Mouse (Mus musculus) frontal cortex, adult 2 months (tissue): Measurements from ENCODE around the gene Dnajc17. TPM values are rescaled to one million over a fixed set of nuclear protein-coding genes. Genes with fewer than 3 reads are reported as not detected.

Experiments
- DNase-seq, 2 experiments: peaks; one replicate each; pipeline ENCODE4 v3.0.0; 2022; ENCODE audit warnings: low spot score in 1 of 2; ENCODE audit errors: extremely low spot score in 1 of 2
- polyA plus RNA-seq: library from polyadenylated mRNA; depleted of rRNA; stranded (reverse); fragments of >200 nt; gene quantifications from 2 replicates; pipeline ENCODE4 v1.2.3, GENCODE M21; 2012; rRNA removed

Gene Dnajc17
- polyA plus RNA-seq, 1 experiment = 35.4 TPM

DNA sequence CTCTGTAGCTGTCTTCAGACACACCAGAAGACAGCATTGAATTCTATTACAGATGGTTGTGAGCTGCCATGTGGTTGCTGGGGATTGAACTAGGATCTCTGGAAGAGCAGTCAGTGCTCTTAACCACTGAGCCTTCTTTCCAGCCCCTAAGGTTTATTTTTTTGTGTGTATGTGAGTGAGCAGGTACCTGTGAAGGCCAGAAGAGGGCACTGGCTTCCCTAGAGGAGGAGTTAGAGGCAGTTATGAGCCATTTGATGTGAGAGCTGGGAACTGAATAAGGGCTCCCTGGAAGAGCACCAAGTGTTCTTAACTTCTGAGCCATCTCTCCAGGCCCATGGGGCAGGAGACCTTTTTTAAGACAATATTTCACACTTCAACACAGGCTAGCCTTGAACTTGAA, 43.2 kb downstream of the Dnajc17 start:
- DNase-seq = no peak

GRCm38 (mm10) chr2:119163999-119164398, 44.6 kb downstream of the Dnajc17 start:
- DNase-seq = no peak

DNA sequence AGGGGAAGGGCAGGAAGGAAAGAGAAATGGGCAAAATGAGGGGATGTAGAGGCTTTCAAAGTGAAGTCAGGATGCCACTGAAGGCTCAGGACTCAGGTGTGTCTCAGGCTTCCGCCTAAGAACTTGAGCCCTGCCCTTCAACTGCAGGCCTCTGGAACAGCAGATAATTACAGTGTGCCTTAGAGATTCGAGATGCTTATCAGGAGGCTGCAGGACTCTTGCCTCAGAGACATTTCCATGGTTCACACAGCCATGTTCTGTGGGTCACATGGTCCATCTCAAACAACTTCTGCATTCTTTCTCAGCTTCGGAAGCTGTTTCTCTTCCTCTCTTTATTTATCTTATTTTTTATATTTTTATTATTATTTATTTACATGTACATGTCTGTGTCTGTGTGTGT, 45.5 kb downstream of the Dnajc17 start:
- DNase-seq = no peak

DNA sequence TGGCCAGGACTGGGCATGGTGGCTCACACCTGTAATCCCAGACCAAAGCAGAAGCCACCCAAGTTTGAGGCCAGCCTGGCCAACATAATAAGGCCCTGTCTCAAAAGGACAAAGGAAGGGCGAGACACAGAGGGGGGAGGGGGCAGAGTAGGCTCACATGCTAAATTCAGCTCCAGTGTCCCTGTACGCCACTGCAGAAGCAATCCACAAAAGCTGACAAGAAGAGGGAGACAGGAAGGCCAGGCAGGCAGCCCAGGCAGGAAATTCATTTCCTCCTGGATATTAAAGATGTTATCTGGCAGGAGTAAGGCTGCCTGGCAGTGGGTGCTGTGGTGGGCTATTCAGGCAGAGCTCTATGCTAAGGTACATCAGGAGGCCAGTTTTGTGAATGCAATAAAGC, 47.3 kb downstream of the Dnajc17 start:
- no peak for DNase-seq

GRCm38 (mm10) chr2:119157836-119158235, 50.8 kb downstream of the Dnajc17 start:
- no peak for DNase-seq

- DNase-seq = peak; percentile 94 to 98
These were observed 51.7 kb downstream of the Dnajc17 start, which contains the start of gene Rmdn3 for GRCm38 (mm10) chr2:119156681-119157572. Gene Rmdn3, minus strand, starts transcription at chr2:119157034.

DNA sequence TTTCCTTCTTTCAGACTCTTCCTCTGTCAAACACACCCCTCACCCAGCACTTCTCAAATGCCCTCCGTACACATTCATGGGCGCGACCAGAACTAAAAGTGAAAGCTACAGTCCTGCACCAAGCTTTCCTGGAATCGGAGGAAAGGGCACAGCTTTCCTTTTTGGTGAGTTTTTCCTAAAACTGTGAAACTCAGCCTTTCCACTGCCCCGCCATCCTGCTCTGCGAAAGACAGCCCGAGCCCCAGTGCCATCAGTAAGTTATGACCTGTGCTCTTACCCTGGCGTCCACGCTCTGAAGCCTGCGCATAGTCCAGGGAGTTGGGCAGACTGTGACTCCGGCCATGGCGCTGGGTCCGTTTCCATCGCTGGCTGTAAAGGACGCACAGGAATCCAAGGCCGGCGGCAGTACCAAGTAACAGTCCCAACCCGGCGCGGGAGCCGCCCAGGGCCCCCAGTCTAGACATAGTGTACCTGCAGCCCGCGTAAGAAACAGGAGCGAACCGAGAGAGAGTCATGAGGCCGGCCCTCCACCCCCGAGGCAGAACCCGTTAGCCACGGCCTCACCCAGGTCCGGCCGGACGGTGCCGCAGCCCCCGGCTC, 52.4 kb downstream of the Dnajc17 start:
- no peak for DNase-seq

- no peak for DNase-seq
These were observed 53.2 kb downstream of the Dnajc17 start for GRCm38 (mm10) chr2:119155388-119155787.

DNA sequence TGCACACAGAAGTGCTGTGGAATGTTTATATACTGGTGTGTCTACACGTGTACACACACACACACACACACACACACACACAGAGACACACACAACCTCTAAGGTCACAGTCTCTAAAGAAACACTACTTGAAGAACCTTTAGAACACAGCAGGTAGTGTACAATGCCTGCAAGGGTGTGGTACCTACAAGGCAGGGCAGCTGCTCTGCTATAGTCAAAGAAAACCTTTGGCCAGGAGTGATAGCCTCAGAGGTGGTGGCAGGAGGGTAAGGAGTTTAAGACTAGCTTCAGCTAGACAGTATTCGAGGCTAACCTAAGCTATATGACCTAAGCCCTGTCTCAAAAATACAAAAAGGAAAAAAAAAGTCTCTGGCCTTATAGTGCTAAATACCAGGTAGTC, 53.9 kb downstream of the Dnajc17 start:
- no peak for DNase-seq

GRCm38 (mm10) chr2:119152255-119152654, 56.3 kb downstream of the Dnajc17 start:
- no peak for DNase-seq

DNA sequence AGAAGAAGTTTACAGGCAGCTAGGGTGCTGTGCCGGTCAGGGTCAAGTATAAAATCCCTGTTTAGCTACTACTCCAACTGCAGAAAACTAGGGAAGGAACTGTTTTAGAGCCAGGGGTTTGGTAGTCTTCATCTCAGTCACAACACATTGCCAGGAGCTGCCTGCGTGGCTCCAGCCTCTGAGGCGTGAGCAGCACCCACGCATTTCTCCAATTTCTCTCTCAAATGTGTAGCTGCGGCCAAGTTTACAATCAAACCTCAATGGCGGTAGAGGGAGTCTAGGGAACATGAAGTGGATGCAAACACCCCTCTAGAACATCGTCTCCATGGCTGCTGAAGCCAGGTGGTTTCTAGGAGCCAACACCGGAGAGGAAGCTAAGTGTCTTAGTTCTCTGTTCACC, 60.8 kb downstream of the Dnajc17 start:
- peak; percentile 33 to 70 for DNase-seq

GRCm38 (mm10) chr2:119147160-119147678, 61.4 kb downstream of the Dnajc17 start:
- no peak for DNase-seq

GRCm38 (mm10) chr2:119146435-119146834, 62.2 kb downstream of the Dnajc17 start:
- DNase-seq = no peak

DNA sequence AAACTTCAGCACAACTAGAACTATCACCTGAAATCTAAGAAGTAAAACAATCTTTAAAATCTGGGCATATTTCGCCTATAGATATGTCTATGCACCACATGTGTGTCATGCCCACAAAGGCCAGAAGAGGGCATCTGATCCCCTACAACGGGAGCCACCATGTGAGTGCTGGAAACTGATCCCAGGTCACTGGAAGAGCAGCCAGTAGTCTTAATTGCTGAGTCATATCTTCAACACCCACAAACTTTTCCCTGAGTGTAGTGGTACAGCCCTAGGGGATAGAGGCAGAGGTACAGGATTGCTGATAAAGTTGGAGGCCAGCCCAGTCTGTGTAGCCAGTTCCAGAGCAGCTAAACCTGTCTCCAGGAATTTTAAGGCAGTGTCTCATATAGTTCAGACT, 63.4 kb downstream of the Dnajc17 start:
- no peak for DNase-seq

- no peak for DNase-seq
These were observed 72.2 kb downstream of the Dnajc17 start for GRCm38 (mm10) chr2:119136346-119136898.

Other genes with a start within 250 kb of the Dnajc17 start
- gene Ccdc32, start 179.4 kb downstream of the Dnajc17 start, polyA plus RNA-seq = 42.7 and 44.2 TPM in 2 replicates
- 4.8 and 6.2 TPM in 2 replicates for gene Rpusd2, start 174.0 kb downstream of the Dnajc17 start, polyA plus RNA-seq
- 0.04 and 0.06 TPM in 2 replicates for gene Knl1, start 161.7 kb downstream of the Dnajc17 start, polyA plus RNA-seq
- gene Rad51, start 96.0 kb downstream of the Dnajc17 start, polyA plus RNA-seq = 0.84 and 1.4 TPM in 2 replicates
- gene Rmdn3, start 51.8 kb downstream of the Dnajc17 start, polyA plus RNA-seq = 56.6 and 59.2 TPM in 2 replicates
- gene Gchfr, start 41.0 kb downstream of the Dnajc17 start, polyA plus RNA-seq = 1.1 and 2.3 TPM in 2 replicates
- gene Gm14137, start 34.3 kb downstream of the Dnajc17 start, polyA plus RNA-seq = 0.57 and 0.58 TPM in 2 replicates
- 48.3 and 78.0 TPM in 2 replicates for gene Zfyve19, start 178 bp downstream of the Dnajc17 start, polyA plus RNA-seq
- not detected in 2 replicates for gene Ppp1r14d, start 21.1 kb upstream of the Dnajc17 start, polyA plus RNA-seq
- 1.4 and 1.5 TPM in 2 replicates for gene Spint1, start 28.6 kb upstream of the Dnajc17 start, polyA plus RNA-seq
- gene Rhov, start 62.5 kb upstream of the Dnajc17 start, polyA plus RNA-seq = 6.2 and 6.5 TPM in 2 replicates
- gene Vps18, start 79.9 kb upstream of the Dnajc17 start, polyA plus RNA-seq = 28.6 and 28.8 TPM in 2 replicates
- 3.3 and 4.2 TPM in 2 replicates for gene Dll4, start 117.0 kb upstream of the Dnajc17 start, polyA plus RNA-seq
- gene Chac1, start 142.4 kb upstream of the Dnajc17 start, polyA plus RNA-seq = 7.1 and 7.6 TPM in 2 replicates